Mouse (Mus musculus): ENCODE data around the gene Kazn. TPM values are rescaled to one million over a fixed set of nuclear protein-coding genes. Genes with fewer than 3 reads are reported as not detected.

The Kazn gene
- total RNA-seq, 2 experiments from 2014 or later, result 77.5 to 81.5 TPM

DNA sequence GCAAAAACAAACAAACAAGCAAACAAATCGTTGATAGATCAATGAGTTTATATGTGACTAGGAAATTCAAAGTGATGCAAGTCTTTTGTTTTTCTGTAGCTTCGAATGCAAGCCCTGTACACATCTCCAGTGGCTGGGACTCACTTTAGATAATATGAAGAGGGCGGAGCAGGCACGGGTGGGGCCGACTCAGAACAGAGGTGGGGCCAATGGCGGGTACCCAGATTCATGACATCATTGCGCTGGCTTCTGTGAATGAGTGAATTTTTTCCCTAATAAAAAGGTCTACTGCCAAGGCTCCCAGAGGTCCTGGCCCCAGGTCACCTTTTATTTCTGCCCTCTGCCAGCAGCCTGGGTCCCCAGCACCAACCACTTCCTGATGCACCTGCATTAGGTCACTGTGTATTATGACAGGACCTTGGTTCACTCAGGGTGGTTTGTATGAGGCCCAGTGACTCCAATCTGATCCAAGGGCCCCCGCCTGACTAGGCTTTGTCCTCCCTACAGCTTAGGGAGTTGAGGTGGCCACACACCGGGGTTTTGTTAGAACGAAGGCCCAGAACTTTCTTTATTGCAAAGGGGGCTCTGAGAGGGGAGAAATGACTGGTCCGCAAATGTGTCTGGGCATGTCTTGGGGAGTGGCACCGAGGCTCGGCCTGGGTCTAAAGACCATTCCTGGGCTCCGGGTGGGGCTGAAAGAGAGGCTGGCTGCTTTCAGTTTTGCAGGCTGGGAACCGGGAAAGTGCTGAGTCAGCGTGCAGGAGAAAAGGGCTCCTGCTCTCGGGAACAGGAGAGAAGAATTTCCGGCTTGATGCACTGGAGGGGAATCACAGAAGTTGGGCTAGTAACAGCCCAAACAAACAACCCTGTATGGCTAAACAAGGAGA lies 68.1 kb downstream of the Kazn start:
- intact Hi-C loops (cut with DNase I), result no loop called here
- no peak for DNase-seq (ENCODE audit: low spot score in 2 of 2)

DNA sequence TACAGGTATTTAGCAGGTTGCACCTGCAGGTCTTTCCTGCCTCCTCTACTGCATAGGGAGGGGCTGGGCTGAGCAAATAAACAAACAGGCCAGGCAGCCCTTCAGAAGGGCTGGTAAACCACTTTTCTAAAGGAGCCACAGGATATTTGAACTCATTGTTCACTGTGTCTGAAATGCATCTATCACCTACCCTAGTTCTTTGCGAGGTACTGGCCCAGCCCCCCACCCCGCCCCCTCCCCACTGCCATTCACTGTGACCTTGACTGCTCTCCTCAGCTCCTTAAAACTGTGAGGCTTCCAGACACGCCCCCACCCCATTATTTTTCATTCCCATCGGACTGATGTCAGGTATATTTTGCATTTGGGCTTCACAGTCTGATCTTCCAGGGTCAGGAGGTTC lies 69.6 kb downstream of the Kazn start:
- DNase-seq (ENCODE audit: low spot score in 2 of 2), result no peak
- intact Hi-C loops (cut with DNase I), result no loop called here

DNA sequence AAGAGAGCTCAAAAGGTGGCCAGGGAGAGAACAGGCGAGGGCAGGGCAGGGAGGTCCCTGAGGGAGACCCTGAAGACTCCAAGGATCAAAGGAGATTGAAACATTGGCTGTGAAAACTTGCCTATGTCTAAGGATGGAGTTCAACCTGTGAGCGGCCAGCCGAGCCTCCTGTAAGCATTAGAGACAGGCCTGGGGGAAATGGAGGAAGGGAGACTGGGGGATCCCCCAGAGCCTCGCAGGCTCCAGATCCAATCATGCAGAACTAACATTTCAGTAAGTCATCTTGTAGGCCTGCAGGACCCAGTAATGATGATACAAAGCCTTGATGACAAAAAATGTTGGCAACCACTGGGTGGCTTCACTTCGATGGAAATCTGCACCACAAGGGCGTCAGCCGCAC lies 70.8 kb downstream of the Kazn start:
- no peak for DNase-seq (ENCODE audit: low spot score in 2 of 2)
- intact Hi-C loops (cut with DNase I), result no loop called here

DNA sequence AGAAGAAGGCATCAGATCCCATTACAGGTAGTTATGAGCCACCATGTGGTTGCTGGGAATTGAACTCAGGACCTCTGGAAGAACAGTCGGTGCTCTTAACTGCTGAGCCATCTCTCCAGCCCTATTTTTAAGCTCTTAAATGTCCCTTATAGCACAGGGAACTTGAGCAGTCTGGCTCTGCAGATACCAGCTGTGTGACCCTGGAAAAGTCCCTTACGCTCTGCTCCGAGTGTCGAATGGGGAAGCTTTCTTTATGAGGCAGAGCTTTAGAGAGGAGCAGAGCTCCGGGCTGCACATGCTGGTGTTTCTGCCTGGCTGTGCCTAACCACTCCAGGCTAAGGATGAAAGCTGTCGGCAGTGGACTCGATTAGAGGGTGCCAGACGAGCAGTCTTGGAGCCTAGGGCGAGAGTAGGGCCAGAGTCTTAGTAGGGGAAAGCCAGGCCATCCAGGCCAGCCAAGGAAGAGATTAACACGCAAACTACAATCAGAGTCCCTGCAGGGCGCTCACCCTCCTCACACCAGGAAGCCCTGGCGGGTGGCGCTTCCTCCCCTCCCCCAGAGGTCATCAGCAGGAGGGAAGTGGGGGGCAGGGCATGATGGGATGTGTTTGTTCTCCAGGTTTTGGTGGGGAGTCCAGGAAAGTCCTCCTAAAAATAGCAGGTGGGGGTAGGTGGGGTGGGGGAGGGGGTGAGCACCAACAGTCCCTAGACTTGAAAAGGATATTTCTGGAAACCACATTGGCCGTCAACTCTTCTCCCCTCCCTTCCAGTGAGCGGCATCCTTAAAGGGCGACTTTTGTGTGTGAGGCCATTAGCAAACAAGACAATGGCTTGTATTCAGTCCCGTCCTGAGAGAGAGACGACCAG lies 73.1 kb downstream of the Kazn start:
- intact Hi-C loops (cut with DNase I), result no loop called here
- DNase-seq (ENCODE audit: low spot score in 2 of 2), result no peak

DNA sequence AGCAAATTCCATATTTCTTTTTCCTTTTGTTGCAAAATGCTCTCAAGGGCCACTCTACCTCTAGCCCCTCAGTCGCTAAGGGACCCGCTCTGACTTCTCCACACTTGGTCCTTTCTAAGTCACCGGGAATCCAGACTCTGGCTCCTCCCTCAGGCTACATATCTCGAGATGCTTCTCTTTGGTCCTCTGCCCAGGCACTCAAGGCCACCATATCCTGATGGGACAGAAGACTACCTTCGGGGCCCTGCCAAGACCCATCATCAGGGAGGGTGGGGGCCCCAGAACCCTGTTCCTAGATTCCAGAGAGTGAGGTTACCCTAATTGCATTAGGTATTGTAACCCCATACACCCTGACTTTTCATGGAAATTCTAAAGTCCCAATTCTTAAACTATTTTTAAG lies 73.8 kb downstream of the Kazn start:
- intact Hi-C loops (cut with DNase I), result no loop called here
- no peak for DNase-seq (ENCODE audit: low spot score in 2 of 2)

DNA sequence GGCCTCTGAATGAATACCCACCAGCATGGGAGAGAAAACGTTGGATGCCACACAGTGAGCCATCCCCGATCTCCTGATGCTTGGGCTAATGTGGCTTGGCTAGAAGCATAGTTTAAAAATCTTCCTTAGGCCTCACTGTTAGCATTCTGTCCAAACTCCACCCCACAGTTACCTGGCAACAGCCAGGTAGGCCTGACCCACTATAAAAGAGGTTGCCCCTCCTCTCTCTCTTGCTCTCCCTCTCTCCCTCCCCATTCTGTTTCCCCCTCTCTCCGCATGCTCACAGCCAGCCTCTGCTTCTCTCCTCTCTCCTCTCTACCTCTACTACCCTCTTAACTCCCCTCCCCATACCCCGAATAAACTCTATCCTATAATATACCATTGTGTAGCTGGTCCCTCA lies 74.8 kb downstream of the Kazn start:
- DNase-seq (ENCODE audit: low spot score in 2 of 2), result no peak
- intact Hi-C loops (cut with DNase I), result no loop called here

DNA sequence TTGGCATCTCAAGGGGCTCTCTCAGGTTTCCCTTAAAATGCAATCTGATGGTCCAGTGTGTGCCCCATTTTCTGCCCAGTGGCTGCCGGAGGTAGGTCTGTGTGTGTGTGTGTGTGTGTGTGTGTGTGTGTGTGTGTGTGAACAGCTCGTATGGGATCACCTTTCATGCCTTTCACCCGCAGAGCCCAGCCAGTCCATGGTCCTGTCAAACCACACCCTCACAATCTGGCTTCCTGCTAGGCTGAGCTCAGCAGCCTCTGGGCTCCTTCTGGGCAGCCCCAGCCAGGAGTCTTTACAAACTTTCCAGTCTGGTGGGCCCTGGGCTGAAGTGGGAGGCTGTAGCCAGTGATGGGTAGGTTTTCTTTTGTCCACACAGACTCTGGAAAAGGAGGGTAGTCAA lies 75.3 kb downstream of the Kazn start:
- DNase-seq (ENCODE audit: low spot score in 2 of 2), result no peak
- intact Hi-C loops (cut with DNase I), result no loop called here

DNA sequence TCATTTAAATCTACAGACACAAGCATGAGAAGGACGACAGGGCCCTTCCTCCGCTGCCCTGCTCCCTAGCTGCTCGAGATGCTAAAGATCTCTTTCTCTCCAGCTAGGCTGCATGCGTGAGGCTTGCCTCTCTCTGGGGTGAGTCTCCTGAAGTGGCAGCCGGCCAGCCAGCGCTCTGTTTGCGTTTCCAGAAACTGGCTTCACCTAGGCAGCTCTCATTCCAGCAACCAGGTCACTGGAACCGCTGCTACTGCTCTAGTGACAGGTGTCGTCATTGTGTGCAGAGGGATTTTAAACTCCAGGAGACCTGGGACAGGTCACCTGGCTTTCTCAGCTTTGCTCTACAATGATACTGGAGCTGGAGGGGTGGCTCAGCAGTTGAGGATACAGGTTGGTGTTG lies 76.5 kb downstream of the Kazn start:
- DNase-seq (ENCODE audit: low spot score in 2 of 2), result no peak
- intact Hi-C loops (cut with DNase I), result no loop called here

DNA sequence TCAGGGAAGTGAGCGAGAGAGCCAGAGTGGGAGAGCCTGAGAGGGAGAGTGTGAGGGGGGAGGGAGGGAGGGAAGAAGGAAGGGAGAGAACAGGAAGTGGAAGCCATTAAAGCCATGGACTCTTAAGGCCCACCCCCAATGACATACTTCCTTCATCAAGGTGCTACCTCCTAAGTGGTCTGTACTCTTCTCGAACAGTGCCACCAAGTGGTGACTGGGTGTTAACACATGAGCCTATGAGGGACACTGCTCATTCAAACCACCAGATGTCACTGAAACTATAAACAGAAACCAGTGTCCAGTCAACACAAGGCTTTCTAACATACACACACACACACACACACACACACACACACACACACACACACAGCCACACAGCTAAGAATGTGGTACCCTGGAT lies 77.1 kb downstream of the Kazn start:
- intact Hi-C loops (cut with DNase I), result no loop called here

DNA sequence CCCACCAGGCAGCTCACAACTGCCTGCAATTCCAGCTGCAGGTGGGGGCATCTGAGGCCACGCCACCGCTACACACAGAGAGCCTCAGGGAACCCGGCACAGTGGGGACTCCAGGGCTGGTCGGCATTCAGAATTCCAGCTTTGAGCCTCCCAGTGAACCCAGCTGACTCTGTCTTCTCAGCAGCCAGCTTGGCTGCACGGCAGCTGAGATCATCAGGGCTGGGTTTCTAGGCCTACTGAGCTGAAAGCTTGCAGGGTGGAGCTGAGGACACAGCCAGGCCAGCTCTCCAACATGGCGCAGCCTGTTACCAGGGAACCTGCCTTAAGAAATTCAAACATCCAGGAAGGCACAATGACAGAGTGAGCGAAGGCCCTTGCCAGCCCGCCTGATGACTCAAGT lies 79.2 kb downstream of the Kazn start:
- peak; percentile 27 to 63 for DNase-seq (ENCODE audit: low spot score in 2 of 2)
- intact Hi-C loops (cut with DNase I), result no loop called here

More for the DNA sequence above, 77.1 kb downstream of the Kazn start:
- DNase-seq (ENCODE audit: low spot score in 2 of 2), result peak in 1 of 2 experiments; percentile 34

DNA sequence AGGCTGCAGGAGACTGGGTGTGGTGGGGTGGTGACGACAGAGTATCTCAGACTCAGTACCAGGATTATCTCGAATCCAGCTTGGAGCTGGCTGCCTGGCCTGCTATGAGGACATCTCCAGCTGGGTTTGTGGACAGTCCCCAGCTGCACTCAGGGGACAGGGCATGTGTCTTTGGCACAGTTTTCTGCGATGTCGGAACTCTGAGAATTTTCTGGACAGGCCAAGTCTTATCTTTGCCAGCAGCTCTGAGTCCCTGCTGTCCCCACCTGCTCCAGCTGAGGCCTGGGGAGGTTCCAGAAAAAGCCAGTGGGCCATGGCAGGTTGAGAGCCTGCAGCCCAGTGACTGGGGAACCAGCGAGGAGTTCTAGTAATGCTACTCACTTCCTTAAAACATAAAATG lies 82.7 kb downstream of the Kazn start:
- DNase-seq (ENCODE audit: low spot score in 2 of 2), result peak in 1 of 2 experiments; percentile 17
- intact Hi-C loops (cut with DNase I), result loop anchor here (10.0 kb wide), 2 partner anchors 188 to 728 kb away; no protein-coding TSS in a partner anchor

DNA sequence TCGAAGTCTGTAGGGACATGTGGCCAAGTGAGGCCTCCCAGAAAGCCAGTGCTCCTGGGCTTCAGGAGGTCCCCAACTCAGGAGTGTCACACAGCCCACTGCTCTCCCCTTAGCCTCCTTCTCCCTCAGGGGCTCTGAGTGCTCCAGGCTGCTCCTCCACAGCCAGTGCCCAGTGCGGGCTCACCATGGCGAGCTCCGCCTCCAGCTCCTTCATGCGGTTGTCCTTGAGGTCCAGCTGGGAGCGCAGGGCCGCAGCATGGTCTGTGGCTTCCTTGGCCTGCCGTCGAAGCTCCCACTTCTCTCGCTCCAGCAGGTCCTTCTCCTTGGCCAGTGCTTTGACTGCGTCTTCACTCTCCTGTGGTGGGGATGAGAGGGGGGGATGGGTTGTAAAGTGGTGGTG lies 85.0 kb downstream of the Kazn start:
- intact Hi-C loops (cut with DNase I), result loop anchor here (10.0 kb wide), 2 partner anchors 191 to 731 kb away; no protein-coding TSS in a partner anchor
- no peak for DNase-seq (ENCODE audit: low spot score in 2 of 2)

DNA sequence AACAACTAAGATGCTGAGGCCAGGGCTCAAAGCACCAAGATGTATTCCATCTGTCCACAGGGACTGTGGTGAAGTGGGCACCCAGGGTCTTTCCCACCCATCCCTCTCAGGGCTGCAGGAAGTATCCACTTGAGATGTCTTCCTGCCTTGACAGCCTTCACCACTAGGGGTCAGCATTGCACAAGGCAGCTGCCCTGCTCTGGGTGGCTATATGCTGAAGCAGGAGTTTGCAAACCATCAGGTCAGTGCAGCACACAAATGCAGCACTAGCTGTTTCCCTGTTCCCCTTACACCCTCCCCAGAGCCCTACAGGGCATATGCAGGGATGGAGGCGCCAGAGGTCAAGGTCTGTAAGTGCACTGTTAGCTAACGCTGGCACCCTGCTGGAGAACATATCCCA lies 85.7 kb downstream of the Kazn start:
- intact Hi-C loops (cut with DNase I), result loop anchor here (2.0 to 10.0 kb wide), 4 partner anchors 95 to 867 kb away; no protein-coding TSS in a partner anchor

DNA sequence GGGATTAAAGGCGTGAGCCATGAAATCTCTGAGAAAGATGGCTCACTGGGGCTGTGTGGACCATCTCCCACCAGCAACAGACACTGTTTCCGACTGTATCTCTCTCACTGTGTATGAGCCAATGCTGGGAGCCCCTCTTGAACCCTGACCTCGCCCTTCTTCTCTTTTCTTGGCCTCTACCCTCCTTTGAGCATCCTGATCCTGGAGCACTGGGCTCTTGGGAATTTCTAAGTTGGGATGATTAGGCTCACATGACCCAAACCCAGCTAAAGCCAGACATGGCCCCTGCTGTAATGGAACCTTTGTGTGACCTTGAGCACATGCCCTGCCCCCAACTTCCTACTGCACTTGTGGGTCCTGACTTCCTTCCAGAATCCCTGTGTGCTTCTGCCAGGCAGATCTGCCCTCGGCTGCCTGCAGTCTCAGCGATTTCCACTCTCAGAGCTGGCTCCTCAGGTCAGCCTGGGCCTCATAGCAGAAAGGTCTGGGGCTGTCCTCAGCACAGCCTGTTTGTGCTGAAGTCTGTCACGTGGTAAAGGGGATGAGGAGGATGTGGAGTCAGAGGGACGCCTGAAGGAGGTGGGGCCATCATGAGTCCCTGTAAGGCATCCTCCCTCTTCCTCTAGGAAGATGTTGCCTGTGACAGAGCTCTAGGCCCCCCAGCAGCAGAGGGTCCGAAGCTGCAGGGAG lies 86.3 kb downstream of the Kazn start:
- intact Hi-C loops (cut with DNase I), result loop anchor here (2.0 to 10.0 kb wide), 4 partner anchors 96 to 868 kb away; no protein-coding TSS in a partner anchor
- DNase-seq (ENCODE audit: low spot score in 2 of 2), result no peak

More for the DNA sequence above, 85.7 kb downstream of the Kazn start:
- DNase-seq (ENCODE audit: low spot score in 2 of 2), result peak; percentile 84 to 92

DNA sequence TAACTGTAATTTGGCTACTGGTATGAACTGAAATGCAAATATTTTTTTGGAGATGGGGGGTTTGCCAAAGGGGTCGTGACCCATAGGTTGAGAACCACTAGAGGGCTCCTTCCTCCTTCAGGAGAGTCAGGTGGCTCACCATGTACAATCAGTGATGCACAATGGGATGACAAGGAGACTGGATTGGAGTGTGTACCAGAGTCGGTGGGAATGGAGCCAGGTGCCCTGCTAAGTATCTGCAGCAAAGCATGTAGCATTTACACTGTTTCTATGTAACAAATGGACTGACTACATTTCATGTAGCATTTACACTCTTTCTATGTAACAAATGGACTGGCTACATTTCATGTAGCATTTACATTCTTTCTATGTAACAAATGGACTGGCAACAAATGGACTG lies 89.1 kb downstream of the Kazn start:
- intact Hi-C loops (cut with DNase I), result loop anchor here (10.0 kb wide), 2 partner anchors 195 to 735 kb away; no protein-coding TSS in a partner anchor

DNA sequence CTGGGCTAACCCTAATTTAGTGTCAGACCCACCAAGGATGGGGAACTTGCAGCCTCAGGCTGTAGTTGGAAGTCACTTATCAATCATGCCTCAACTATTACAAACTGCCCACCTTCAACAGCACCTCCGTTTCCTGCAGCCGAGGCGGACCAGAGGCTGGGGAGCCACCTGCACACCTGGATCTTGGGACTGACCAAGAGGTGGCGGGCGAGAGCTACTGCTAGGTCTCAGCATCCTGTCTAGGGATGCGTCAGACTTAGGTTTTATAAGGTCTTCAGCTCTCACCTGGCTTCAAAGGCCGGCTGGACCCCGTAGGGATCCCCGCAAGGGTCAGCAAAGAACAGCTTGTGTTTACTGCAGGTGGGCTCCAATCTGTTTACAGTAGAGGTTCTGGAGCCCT lies 90.0 kb downstream of the Kazn start:
- no peak for DNase-seq (ENCODE audit: low spot score in 2 of 2)
- intact Hi-C loops (cut with DNase I), result no loop called here

More for the DNA sequence above, 89.1 kb downstream of the Kazn start:
- no peak for DNase-seq (ENCODE audit: low spot score in 2 of 2)

DNA sequence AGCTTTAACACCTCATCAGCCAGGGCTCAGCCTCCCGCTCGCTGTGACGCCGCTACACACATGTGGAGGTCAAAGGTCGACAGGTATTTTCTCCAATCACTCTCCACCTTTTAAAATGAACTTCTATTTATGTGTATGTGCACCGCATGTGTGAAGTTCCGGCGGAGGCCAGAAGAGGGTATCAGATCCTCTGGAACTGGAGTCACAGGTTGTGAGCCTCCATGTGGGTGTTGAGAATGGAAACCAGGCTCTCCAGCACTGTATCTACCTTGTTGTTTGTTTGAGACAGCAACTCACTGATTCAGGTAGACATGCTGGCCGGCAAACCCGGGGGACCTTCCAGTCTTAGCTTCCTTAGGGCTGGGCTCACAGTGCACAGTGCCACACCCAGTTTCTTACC lies 91.5 kb downstream of the Kazn start:
- intact Hi-C loops (cut with DNase I), result no loop called here
- no peak for DNase-seq (ENCODE audit: low spot score in 2 of 2)

DNA sequence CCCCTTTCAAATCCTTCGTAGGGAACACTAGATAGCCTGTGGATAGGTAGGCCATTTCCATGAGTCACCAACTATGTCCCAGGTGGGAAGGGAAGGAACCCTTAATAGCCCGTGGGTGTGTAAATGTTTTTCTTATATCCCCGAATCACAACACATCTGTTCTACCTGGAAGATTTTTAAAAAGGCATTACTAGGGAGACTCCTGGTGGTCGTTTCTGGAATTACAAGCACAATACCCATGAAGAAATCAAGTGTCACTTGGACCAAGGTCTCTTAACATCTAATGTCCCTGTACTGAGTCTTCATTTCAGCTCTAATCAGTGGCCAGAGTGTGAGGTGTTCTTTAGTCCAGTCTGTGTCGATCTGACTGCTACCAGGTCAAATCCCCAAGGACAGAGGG lies 95.1 kb downstream of the Kazn start:
- intact Hi-C loops (cut with DNase I), result loop anchor here (2.0 kb wide), 1 partner anchor 137 kb away; no protein-coding TSS in a partner anchor

DNA sequence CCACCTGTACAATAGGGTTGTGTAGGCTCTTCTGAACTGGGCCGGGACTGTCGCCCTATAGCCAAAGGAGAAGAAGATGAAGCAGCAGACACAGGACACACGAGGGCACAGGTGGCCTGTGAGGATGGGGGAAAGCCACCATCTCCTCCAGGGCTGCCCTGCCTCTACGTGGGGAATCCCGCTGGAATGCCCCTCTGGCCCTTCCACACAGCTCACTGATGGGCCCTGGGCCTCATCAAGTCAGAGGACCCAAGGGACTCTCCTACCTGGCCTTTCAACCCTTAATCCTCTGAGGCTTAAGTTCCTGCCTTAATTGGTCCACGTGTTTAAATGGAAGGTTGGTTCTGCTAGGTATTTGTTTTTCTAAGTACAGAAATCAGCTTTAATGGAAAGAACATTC lies 95.9 kb downstream of the Kazn start:
- no peak for DNase-seq (ENCODE audit: low spot score in 2 of 2)
- intact Hi-C loops (cut with DNase I), result no loop called here

More for the DNA sequence above, 95.1 kb downstream of the Kazn start:
- peak in 1 of 2 experiments; percentile 44 for DNase-seq (ENCODE audit: low spot score in 2 of 2)
